Mouse (Mus musculus) v-Abl transformed pro-B cells (cell line): ENCODE results near the gene Eif2s3x.

Experiments
- in situ Hi-C, 2 experiments: fragments of 400-800 bp; cut with MboI; formaldehyde crosslinking; loops; one replicate each; pipeline ENCODE4 v1.15.1; 2025; ENCODE audit not compliant: unreplicated experiment in 2 of 2

Eif2s3x gene

DNA sequence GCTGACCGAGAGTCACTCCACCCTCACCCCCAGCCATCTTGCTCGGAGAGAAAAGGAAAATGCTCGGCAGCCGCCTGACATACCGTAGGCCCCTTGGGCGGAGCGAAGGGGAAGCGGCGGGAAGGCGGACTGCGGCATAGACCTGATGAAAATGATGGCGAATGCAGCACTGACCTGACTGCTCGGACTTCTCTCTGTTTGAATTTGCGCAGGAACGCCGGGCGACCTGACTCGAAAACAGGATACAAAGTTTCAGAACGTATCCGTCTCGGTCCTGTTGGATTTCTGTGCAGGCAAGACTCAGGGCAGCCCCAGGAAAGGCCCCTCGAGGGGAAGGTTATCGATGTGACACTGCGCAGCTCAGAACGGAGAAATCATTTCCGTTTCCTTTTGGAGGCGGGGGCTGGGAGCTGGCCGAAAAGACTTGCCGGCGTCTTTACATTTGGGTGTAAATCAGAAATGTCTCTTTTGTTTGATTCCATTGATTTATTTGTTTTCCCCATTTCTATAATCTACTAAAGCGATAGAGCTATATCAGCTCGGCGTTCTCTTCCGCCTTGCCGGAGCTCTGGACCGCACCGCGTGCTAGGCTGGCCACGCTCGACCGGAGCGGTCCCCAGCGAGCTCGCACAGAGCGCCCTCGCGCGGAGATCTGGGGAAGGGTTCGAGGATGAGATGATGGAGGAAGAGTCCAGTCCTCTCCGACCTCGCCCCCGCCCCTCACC is at the start of gene Eif2s3x:
TSS of gene Eif2s3x (minus strand) at position 266 of the 725 bp plus-strand sequence.
- in situ Hi-C loops: loop anchor here (25.0 kb wide), 1 partner anchor 1750 kb away; the partner anchor contains the start of gene Las1l (in 2 of the 2)

- in situ Hi-C loops: no loop called here
These were observed 22.9 kb upstream of the Eif2s3x start for GRCm38 (mm10) chrX:94235601-94236000.

GRCm38 (mm10) chrX:94235190-94235555 is 22.5 kb upstream of the Eif2s3x start:
- in situ Hi-C loops: no loop called here

DNA sequence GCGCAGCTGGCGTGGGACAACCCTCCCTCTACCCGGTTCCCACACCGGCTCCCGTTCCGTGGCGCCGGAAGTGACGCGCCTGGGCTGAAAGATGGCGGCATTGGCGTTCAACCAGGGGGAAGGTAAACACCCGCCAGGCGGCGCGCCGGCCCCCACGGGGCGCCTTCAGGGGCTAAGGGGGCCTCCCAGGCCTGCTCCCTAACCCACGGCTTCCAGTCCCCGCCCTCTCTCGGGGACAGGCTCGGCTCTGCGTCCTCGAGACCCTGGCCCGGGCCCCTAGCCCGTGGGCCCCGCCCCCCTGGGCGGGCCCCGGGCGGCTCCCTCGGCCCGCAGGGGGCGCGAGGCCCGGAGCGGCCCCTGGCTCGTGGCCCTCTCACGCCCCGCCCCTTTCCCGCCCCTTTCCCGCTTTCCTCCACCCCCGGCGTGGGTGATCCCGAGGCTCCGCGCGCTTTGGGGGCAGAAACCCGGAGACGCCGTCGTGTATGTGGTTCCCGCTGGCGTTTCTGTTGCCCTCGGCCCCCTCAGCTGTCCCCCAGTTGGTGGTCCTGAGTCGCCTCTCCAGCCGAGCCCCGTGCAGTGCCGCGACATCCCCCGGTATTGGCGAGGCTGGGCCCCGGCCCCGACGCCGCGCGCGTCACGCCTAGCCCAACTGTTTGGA is 22.0 kb upstream of the Eif2s3x start, which contains the start of gene Klhl15:
TSS of gene Klhl15 (plus strand) at position 68 of the 658 bp plus-strand sequence.
- in situ Hi-C loops: no loop called here

DNA sequence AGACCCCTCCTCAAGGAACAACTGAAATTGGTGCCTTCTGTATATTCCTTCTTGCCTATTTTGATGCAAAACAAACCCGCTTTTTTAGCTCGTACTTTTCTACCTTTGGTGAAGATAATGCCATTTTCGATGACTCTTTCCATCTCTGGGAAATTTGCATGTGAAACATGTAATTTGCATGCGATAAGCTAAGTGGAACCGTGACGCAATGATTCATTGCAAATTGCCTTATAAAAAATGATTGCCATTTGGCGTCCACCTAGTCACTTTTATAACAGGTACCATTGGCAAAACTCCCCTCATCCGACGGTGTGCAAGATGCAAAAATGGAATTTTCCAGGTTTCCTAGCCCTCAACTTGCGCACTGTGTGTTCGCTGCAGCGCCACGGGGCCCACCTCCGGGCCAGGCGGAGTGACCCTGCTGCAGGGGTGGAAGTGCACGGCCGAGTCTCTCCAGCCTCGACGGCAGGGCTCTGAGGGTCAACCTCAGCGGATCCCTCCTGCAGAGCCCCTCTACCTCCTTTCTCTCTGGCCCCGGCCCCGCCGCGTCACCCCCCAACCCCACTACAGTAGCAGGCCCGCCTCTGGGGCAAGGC is 21.4 kb upstream of the Eif2s3x start:
- in situ Hi-C loops: no loop called here

- in situ Hi-C loops: no loop called here
These were observed 20.8 kb upstream of the Eif2s3x start for GRCm38 (mm10) chrX:94233432-94233831.

GRCm38 (mm10) chrX:94213384-94213783 is 722 bp upstream of the Eif2s3x start:
- in situ Hi-C loops: loop anchor here (25.0 kb wide), 1 partner anchor 1749 kb away; the partner anchor contains the start of gene Las1l (in 2 of the 2)

- in situ Hi-C loops: loop anchor here (25.0 kb wide), 1 partner anchor 1750 kb away; the partner anchor contains the start of gene Las1l (in 2 of the 2)
These were observed 432 bp downstream of the Eif2s3x start for GRCm38 (mm10) chrX:94212264-94212596.

GRCm38 (mm10) chrX:94197789-94198188 is 14.9 kb downstream of the Eif2s3x start:
- in situ Hi-C loops: loop anchor here in 1 of 2 experiments (25.0 kb wide), 1 partner anchor 340 kb away; the partner anchor contains the start of gene Maged1

- in situ Hi-C loops: loop anchor here in 1 of 2 experiments (25.0 kb wide), 1 partner anchor 343 kb away; the partner anchor contains the start of gene Maged1
These were observed 18.8 kb downstream of the Eif2s3x start for GRCm38 (mm10) chrX:94193901-94194300.

DNA sequence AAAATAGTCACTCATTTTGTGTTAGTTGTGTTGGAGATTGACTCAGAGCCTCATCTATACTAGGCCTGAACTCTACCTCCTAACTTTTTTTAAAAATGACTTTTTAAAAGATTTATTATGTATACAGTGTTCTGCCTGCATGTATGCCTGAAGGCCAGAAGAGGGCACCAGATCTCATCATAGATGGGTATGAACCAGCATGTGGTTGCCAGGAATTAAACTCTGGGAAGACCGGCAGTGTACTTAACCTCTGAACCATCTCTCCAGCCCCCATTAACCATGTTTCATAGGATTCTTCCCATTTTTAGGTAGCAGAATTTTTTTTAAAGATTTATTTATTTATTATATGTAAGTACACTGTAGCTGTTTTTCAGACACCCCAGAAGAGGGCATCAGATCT is 27.5 kb downstream of the Eif2s3x start:
- in situ Hi-C loops: loop anchor here in 1 of 2 experiments (25.0 kb wide), 1 partner anchor 352 kb away; the partner anchor contains the start of gene Maged1

- in situ Hi-C loops: loop anchor here in 1 of 2 experiments (25.0 kb wide), 1 partner anchor 353 kb away; the partner anchor contains the start of gene Maged1
These were observed 28.8 kb downstream of the Eif2s3x start for GRCm38 (mm10) chrX:94183814-94184213.

DNA sequence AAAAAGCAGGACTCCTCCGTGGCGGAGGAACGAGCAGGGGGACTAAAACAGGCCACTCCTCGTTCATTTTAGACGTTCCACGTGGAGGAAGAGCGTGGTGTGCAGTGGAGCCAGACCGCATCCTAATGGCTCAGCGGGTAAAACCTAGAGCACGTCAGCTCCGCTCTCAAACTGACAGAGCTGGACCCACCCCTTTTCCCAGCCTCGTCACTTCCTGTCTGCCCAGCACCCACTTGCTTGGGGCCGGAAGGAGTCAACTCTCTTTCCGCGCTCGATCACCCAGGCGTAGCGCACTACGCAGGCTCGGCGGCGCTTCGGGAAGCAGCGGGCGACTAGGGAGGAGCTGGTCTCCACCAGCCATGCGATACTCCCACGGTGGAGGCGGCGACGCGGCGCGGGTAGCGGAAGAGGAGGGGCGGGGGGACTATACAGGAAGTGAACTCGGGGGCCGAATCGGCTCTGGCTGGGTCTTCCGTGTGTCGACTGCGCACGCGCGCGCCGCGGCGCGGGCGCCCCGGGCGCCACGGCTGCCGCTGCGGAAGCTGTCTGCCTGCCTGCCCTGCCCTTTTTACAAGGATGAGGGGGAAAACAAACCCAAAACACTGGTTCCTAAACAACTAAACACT is 34.8 kb downstream of the Eif2s3x start:
- in situ Hi-C loops: loop anchor here (10.0 to 25.0 kb wide), 2 partner anchors 63 to 359 kb away; partner anchors contain the start of gene Maged1 (in 1 of the 2)

GRCm38 (mm10) chrX:94169348-94169747 is 43.3 kb downstream of the Eif2s3x start:
- in situ Hi-C loops: no loop called here

GRCm38 (mm10) chrX:94152251-94152830 is 60.3 kb downstream of the Eif2s3x start:
- in situ Hi-C loops: no loop called here

DNA sequence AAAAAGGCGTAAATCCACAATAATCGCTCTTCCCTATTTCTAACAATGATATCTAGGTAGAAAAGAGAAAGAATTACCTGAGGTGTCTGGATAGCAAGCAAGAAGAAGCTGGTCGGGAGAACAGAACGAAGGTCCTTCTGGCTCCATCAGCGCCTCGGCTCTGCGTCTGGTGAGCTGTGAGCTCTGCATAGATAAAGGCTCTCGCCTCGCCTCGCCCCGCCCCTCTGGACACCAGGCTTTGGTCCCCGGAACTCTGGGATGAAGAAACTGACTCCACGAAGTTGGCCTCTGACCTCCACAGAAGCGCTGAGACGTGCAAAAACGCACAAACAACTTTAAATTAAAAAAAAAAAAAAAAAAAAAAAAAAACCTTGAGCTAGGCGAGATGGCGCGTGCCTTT is 62.2 kb downstream of the Eif2s3x start:
- in situ Hi-C loops: no loop called here

DNA sequence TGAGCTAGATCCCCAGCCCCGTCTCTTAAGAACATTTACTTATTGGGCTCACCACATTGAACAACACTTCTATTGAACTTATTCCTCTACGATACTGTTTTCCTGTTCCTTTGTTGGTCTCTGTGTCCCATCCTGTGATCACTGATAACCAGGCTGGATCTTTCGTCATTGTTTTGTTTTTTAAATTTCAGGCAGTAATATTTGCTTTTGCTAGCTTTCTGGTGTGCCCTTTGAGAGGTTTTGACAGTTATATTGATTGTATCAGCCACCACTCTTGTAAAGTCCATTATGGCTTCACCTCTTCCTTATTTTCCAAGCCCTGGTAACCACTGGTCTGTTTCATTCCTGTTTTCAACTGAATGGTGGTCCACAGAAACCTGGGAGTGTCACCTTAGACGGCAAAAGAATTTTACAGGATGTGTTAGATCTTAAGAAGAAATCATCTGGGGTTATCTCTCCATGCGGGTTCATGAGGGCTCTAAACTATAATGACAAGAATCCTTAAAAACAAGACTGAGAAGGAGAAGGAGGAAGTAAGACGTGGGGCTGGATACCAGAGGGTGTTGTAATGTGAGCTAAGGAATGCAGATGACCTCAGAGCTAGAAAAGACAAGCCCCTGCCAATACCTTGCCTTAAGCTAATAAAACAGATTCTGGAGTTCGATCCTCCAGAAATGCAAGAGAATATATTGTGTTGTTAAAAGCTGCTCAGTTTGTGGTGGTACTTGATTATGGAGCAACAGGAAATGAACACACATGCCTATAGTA is 70.5 kb downstream of the Eif2s3x start:
- in situ Hi-C loops: no loop called here

DNA sequence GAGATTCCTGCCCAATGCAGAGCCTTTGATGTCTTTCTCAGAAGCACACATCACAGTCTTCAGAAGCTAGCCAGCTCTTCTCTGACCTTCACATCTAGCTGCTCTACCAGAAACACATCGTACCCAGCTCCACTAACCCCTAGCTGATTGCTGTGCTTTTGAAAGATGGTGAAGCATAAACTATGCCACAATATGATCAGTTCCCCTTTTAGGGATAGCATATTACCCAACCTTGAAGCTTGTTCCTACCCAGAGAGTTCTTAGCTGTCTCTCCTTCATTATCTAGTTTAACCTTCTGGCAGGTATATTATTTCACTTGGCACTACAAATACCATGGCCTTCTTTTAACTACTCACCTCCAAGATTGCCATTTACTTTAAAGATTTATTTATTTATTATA is 72.6 kb downstream of the Eif2s3x start:
- in situ Hi-C loops: no loop called here
